Mouse (Mus musculus) lung, postnatal 0 days (tissue): ENCODE results near the gene Zbtb9.

Experiments
- CTCF ChIP-seq: IDR thresholded peaks from 2 replicates; pipeline ENCODE4 v1.5.1; 2016; ENCODE audit warnings: antibody characterized with exemption, mild to moderate bottlenecking
- EP300 ChIP-seq: IDR thresholded peaks from 2 replicates; pipeline ENCODE4 v1.6.1; 2016; ENCODE audit warnings: antibody characterized with exemption, mild to moderate bottlenecking, control low read depth

GRCm38 (mm10) chr17:27028284-27028795 lies 55.4 kb downstream of the Zbtb9 start:
- TF ChIP-seq EP300 (no peak), CTCF (peak; percentile 88)
